Mouse (Mus musculus) regulatory T cell (primary cell): ENCODE measurements around the gene Gm49630.
"Not testable (repeated sequence)": the region's sequence is repeated elsewhere in the genome, so short reads cannot be mapped to it uniquely, and the experiment has no call there.

Experiments used
- in situ Hi-C: fragments of 300-600 bp; cut with MboI, MseI; formaldehyde crosslinking; loops from one replicate; pipeline ENCODE4 v1.15.1; 2025; ENCODE audit warnings: high pct_unique_total_duplicates

Gm49630 gene

GRCm38 (mm10) chr17:7371879-7372278, at the start of gene Gm49630:
TSS of gene Gm49630 (minus strand) at chr17:7371979.
- in situ Hi-C loops = not testable (repeated sequence)

GRCm38 (mm10) chr17:7420191-7420973, 48.6 kb upstream of the Gm49630 start:
- in situ Hi-C loops = not testable (repeated sequence)

GRCm38 (mm10) chr17:7414601-7415310, 43.0 kb upstream of the Gm49630 start:
- in situ Hi-C loops = loop anchor here (5.0 kb wide), 1 partner anchor 107 kb away; no protein-coding TSS in a partner anchor

DNA sequence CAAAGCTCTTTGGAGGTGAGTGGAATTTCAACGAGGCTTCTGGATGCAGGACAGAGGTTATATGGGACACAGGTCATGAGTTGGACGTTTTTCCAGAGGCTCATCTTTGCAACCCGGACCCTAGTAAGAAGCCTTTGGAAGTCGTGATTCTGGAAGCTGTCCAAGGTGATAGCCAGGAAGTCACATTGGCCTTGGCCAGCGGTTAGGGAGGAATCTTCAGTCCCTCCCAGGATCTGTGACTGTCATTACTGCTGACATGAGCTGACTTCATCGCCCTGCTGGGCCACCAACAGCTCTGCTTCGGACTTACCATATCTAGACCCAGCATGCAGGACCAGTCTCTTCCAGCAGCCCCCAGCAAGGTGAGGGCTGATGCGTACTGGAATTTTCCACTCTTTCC, 41.6 kb upstream of the Gm49630 start:
- in situ Hi-C loops = not testable (repeated sequence)

GRCm38 (mm10) chr17:7399770-7400169, 28.0 kb upstream of the Gm49630 start:
- in situ Hi-C loops = loop anchor here (10.0 kb wide), 1 partner anchor 525 kb away; the partner anchor contains the start of gene Tagap

- in situ Hi-C loops = not testable (repeated sequence)
Measured at GRCm38 (mm10) chr17:7398198-7398847, 26.5 kb upstream of the Gm49630 start.

DNA sequence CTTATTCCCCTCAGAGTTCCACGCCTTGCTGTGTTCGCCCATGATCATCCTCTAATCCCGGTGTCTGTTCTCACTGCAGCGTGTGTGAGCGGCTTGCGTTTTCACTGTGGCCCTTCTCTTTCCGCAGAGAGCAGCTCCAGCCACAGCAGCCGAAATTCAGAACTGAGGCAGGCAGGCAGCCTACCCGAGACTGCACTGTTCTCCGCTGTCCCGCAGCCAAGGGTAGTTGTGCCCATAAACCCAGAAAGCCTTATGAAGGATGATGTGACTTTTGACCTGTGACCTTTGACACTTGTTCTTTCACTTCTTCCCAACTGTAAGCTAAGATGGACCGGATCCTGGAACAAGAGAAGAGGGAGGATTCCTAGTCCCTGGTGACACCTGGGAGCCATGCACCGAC, 25.3 kb upstream of the Gm49630 start:
- in situ Hi-C loops = not testable (repeated sequence)

- in situ Hi-C loops = not testable (repeated sequence)
Measured at GRCm38 (mm10) chr17:7396288-7396687, 24.5 kb upstream of the Gm49630 start.

- in situ Hi-C loops = not testable (repeated sequence)
Measured at GRCm38 (mm10) chr17:7395671-7396070, 23.9 kb upstream of the Gm49630 start.

DNA sequence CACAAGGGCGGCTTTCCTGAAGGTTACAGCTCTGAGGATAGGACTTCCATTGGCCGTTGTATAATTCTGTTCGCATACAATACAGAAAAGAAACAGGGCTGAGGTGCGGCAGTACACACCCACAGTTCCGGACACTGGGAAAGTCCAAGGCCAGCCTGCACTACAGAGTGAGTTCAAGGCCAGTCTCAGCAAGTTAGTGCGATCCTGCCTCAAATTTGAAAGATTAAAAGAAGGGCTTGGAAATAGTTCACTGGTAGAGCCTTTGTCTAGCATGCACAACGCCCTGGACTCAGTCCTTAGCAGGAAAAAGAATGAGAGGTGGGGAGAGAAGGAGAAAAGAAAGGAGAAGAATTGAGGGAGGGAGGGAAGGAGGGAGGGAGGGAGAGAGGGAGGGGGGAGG, 23.3 kb upstream of the Gm49630 start:
- in situ Hi-C loops = not testable (repeated sequence)

DNA sequence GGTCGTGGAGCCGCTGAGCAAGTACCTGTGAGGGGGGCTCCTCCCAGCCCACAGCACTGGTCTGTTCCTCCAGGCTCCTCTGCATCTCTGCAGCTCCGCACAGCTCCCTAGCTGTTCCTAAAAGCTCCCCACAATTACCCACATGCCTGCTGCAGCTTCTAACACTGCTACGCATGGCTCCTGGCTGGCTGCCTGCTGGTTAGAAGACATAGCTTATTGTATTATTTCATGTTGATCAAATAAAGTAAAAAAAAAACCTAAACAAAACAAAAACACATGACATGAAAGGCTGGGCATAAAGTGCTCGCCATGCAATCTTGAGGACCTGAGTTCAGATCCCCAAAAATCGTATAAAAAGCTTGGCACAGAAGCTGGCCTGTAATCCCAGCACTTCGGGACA, 18.1 kb upstream of the Gm49630 start:
- in situ Hi-C loops = not testable (repeated sequence)

DNA sequence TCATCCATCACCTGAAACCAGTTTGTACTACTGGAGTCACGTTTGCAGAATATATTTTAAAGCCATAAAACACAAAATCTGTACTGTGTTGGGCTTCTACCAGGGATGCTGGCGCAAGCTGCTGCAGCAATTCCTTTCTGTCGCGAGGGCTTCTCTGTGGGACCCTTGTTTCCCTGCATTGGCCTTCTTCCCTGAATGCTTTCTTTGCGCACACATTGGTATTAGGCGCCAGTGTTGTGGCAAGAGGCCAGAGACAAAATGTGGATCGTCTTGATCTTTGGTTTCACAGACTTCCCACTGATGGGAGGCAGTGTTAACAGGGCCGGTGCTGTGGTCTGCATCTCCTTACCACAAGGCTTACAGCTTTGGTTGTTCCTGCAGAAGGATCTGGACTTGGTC, 17.2 kb upstream of the Gm49630 start:
- in situ Hi-C loops = not testable (repeated sequence)

DNA sequence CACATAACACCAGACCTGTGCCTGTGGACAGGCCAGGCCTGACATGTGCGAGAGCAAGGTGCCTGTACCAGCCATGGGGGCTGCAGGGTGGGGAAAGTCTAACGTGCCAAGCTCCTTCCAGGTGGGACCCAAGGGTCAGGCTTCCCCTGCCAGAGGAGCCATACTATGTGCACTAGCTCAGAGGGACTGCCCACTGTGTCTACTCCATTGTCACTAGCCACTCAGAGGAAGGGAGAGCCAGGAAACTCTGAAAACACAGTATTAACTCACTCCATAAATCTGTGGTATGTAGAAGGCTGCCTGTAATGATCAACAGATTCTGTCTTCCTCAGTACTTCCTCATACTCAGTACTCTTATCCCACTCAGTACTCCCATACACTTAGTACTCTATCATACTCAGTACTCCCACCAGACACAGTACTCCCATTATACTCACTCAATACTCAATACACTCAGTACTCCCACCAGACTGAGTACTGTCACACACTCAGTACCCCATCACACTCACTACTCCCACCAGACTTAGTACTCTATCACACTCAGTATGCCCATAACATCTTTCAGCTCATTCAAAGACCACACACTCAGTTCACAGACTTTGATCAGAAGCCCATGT, 16.7 kb upstream of the Gm49630 start:
- in situ Hi-C loops = not testable (repeated sequence)

DNA sequence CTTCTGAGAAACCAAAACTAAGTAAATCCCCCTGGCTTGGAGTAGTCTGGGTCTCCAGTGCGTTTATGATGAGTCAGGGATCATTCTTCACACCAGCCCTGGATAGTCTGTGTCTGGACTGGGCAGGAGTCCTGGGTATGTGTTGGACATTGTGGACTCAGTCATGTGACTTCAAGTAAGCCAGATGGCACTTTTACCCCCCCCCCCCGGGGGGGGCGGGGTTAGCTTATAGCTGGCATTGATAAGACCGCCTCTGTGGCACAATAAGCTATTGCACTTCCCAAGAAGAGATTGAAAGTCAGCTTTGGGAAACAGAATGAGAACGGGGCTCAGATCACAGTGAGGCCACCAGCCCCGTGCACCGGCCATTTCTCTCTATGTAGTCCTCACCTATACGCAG, 14.2 kb upstream of the Gm49630 start:
- in situ Hi-C loops = not testable (repeated sequence)

- in situ Hi-C loops = not testable (repeated sequence)
Measured at GRCm38 (mm10) chr17:7385364-7385763, 13.6 kb upstream of the Gm49630 start, which contains the start of gene Unc93a2. TSS of gene Unc93a2 (minus strand) at chr17:7385464.

- in situ Hi-C loops = not testable (repeated sequence)
Measured at GRCm38 (mm10) chr17:7383167-7384143, 11.7 kb upstream of the Gm49630 start.

- in situ Hi-C loops = not testable (repeated sequence)
Measured at GRCm38 (mm10) chr17:7382711-7383110, 10.9 kb upstream of the Gm49630 start.

GRCm38 (mm10) chr17:7377907-7378306, 6.1 kb upstream of the Gm49630 start:
- in situ Hi-C loops = not testable (repeated sequence)

DNA sequence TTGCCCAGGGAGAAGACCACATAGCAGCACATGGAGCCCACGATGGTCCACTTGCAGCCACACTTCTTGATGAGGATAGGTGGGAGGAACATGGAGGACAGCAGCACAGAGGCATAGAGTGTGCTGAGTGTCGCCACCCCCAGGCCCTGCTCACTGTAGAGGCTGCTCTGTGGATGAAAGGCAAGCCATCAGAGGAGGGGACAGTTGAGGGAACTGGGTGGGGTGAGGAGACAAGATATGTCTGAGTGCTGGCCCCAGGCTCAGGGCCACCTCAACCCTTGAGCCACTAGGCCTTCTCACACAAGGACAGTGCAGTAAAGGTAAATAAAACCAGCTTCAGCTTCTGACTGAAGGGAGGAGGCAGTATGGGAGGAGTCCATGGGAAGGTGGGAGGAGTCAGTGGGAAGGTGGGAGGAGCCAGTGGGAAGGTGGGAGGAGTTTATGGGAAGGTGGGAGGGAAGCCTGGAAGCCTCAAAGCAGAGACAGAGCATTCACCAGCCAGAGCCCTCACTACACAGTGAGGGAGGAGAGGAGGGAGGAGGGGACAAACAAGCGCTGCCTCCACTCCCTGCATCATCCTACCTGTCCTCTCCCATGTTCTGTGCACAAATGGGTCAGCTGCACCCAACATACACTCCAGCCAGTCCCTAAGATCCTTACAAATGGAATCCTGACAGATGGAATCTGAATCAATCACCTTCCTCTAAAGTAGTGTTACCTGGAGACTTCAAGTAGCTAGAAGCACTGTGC, 5.3 kb upstream of the Gm49630 start:
- in situ Hi-C loops = not testable (repeated sequence)

DNA sequence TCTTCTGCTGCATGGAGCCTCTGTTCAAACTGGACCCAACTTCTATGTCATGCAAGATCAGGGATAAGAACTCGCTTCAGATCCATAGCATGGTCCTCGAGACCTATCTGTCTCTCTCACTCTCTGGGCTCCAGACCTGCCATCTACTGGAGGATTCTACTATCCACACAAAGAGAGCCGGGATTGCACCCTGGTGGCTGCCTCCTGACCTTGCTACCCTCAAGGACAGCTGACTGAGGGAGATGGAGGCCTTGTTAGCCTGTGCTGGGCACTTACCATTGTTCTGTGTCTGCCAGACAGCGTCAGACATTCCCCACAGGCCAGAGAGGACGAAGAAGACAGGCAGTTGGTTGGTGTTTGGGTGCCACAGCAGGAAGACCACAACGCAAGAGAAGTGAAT, 2.4 kb downstream of the Gm49630 start:
- in situ Hi-C loops = not testable (repeated sequence)
